Mouse (Mus musculus) stomach, postnatal 0 days (tissue): ENCODE measurements around the gene Rbm17.

ENCODE experiments used
- CTCF ChIP-seq: IDR thresholded peaks from 2 replicates; pipeline ENCODE4 v1.5.1; 2016; ENCODE audit warnings: antibody characterized with exemption, low read depth, mild to moderate bottlenecking, moderate library complexity
- EP300 ChIP-seq: optimal IDR thresholded peaks from 2 replicates; pipeline ENCODE3; 2016; ENCODE audit warnings: antibody characterized with exemption

- TF ChIP-seq CTCF (no peak), EP300 (no peak)
These were observed 49.4 kb upstream of the Rbm17 start for GRCm38 (mm10) chr2:11653330-11653729.
